Mouse (Mus musculus) stomach, postnatal 0 days (tissue): Measurements from ENCODE around the gene Tnip1.

Experiments
- CTCF ChIP-seq: IDR thresholded peaks from 2 replicates; pipeline ENCODE4 v1.5.1; 2016; ENCODE audit warnings: antibody characterized with exemption, low read depth, mild to moderate bottlenecking, moderate library complexity
- EP300 ChIP-seq: optimal IDR thresholded peaks from 2 replicates; pipeline ENCODE3; 2016; ENCODE audit warnings: antibody characterized with exemption

GRCm38 (mm10) chr11:54909273-54909672 lies 53.4 kb downstream of the Tnip1 start:
- TF ChIP-seq CTCF (no peak), EP300 (no peak)
